Mouse (Mus musculus) embryonic facial prominence, embryonic 13.5 days (tissue): Measurements from ENCODE around the gene Crtc1. TPM values are rescaled to one million over a fixed set of nuclear protein-coding genes. Genes with fewer than 3 reads are reported as not detected.

Experiments used
- ATAC-seq: fragments of 200-750 bp; cut with Nextera tagmentation; 2 replicates; pipeline ENCODE4 v1.8.0; 2017; ENCODE audit warnings: low read depth; ENCODE audit not compliant: insufficient number of reproducible peaks, insufficient read depth, low FRiP score, low TSS enrichment
- H3K27ac ChIP-seq: fragments of 300-500 bp; sonication (generic); 2 replicates; pipeline ENCODE4 v1.5.1; 2015; ENCODE audit warnings: moderate library complexity, mild to moderate bottlenecking, inconsistent platforms
- H3K27me3 ChIP-seq: fragments of 300-500 bp; sonication (generic); 2 replicates; pipeline ENCODE4 v1.6.1; 2015; ENCODE audit warnings: mild to moderate bottlenecking, inconsistent platforms
- H3K36me3 ChIP-seq: fragments of 300-500 bp; sonication (generic); 2 replicates; pipeline ENCODE4 v1.6.1; 2015; ENCODE audit warnings: mild to moderate bottlenecking, inconsistent platforms
- H3K4me1 ChIP-seq: fragments of 300-500 bp; sonication (generic); 2 replicates; pipeline ENCODE4 v1.6.1; 2015; ENCODE audit warnings: inconsistent platforms
- H3K4me2 ChIP-seq: fragments of 300-500 bp; sonication (generic); 2 replicates; pipeline ENCODE4 v1.6.1; 2015; ENCODE audit warnings: moderate library complexity, mild to moderate bottlenecking, inconsistent platforms
- H3K4me3 ChIP-seq: fragments of 300-500 bp; sonication (generic); 2 replicates; pipeline ENCODE4 v1.5.1; 2015; ENCODE audit warnings: mild to moderate bottlenecking, inconsistent platforms
- H3K9ac ChIP-seq: fragments of 300-500 bp; sonication (generic); 2 replicates; pipeline ENCODE4 v1.6.1; 2015; ENCODE audit warnings: mild to moderate bottlenecking, inconsistent platforms
- H3K9me3 ChIP-seq: fragments of 300-500 bp; sonication (generic); 2 replicates; pipeline ENCODE4 v1.6.1; 2016; ENCODE audit warnings: inconsistent platforms
- WGBS: fragments of 180-500 bp; shearing (Covaris S2); methylation state at CpG from one replicate; pipeline ENCODE4 v1.1.7; 2015; ENCODE audit warnings: mixed read lengths; 5-methylcytosine and 5-hydroxymethylcytosine counted together
- polyA plus RNA-seq: library from polyadenylated mRNA; unstranded; fragments of >200 nt; fragmentation: Nextera tagmentation; extraction: Ambion mirVana; gene quantifications from 2 replicates; pipeline ENCODE4 v1.2.1, GENCODE M21; 2015

Gene Crtc1
- polyA plus RNA-seq, 1 experiment from 2014 or later = 28.1 TPM

DNA sequence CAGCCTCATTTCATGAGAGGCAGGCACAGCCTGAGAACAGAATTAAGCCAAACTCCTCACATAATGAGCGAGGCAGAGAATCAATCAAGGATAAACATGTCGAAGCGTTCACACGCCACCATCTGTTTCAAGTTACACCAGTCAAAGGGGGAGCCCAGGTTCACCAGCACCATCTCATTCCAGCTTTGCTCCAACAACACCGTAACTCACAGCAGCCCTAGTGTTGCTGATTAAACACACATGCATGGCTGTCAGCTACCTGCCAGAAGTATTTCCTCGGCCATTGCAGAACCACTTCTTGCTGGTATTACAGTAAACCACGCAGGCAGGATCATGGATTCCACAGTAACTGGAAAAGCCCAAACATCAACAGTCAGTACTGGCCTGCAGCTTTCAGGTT lies 96.3 kb downstream of the Crtc1 start:
- ATAC-seq = peak; percentile 16; the same call in 1 of the 2 replicates
- 0 out of 2 replicates have a peak overlapping the region, but pooled peaks have one; percentile 51 for H3K9ac ChIP-seq

DNA sequence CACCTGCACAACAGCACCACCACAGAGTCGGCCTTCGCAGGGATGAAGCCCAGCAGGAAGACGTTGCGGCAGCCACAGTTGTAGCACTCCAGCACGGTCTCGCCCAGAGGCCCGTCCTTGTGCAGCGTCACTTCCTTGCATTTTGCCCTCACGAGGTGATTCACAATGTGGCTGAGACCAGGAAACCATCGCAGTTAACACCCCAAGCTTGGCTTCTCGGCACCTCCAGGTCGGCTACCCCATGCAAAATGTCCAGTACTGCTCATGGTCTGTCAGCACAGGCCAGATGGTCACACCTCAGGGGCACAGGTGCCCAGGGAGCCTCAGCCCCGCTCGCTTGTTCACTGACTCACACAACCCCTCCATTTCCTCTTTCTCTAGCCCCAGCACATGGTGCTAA lies 97.4 kb downstream of the Crtc1 start:
- no peak overlapping the region for H3K4me2 ChIP-seq
- 91% methylated on average over 14 of the region's 14 CpGs for WGBS
- H3K9me3 ChIP-seq = no peaks in the 10 kb centered on the region
- no peak overlapping the region for H3K9ac ChIP-seq
- peaks cover 82% of the 10 kb centered on the region for H3K36me3 ChIP-seq
- peaks cover 29% of the 10 kb centered on the region for H3K4me1 ChIP-seq
- no peak overlapping the region for H3K27ac ChIP-seq
- no peaks in the 10 kb centered on the region for H3K27me3 ChIP-seq
- ATAC-seq = no peak
- no peak overlapping the region for H3K4me3 ChIP-seq

More for the DNA sequence above, 96.3 kb downstream of the Crtc1 start:
- peaks cover 29% of the 10 kb centered on the region for H3K4me1 ChIP-seq
- H3K4me3 ChIP-seq = no peak overlapping the region
- H3K9me3 ChIP-seq = no peaks in the 10 kb centered on the region
- H3K36me3 ChIP-seq = peaks cover 72% of the 10 kb centered on the region
- WGBS = 40% methylated on average over 7 of the region's 7 CpGs
- H3K27ac ChIP-seq = peak overlapping the region; percentile 62
- H3K27me3 ChIP-seq = no peaks in the 10 kb centered on the region
- H3K4me2 ChIP-seq = no peak overlapping the region

DNA sequence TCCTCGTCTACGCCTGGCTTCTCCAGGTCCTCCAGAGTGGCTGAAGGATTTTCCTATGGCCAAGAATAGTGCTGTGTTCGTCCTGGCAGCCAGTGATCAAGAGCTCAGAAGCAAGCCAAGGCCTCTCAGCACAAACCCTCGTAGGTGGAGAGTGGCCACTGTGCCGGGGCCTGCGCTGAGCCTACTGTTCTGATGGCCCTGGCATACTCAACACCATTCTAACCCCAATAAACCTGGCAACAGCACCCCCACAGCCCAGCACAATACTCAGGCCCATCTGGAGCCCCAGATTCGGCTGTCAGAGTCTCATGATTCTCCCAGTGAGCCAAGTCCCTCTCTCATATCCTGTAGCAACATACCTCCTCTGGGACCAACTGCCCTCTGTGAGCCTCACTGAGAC lies 98.7 kb downstream of the Crtc1 start:
- no peak for ATAC-seq
- H3K36me3 ChIP-seq = peaks cover 86% of the 10 kb centered on the region
- 0 out of 2 replicates have a peak overlapping the region, but pooled peaks have one; percentile 32 for H3K9ac ChIP-seq
- H3K4me2 ChIP-seq = no peak overlapping the region
- H3K4me1 ChIP-seq = peaks cover 29% of the 10 kb centered on the region
- no peaks in the 10 kb centered on the region for H3K27me3 ChIP-seq
- H3K27ac ChIP-seq = no peak overlapping the region
- 93% methylated on average over 7 of the region's 7 CpGs for WGBS
- no peaks in the 10 kb centered on the region for H3K9me3 ChIP-seq
- no peak overlapping the region for H3K4me3 ChIP-seq

DNA sequence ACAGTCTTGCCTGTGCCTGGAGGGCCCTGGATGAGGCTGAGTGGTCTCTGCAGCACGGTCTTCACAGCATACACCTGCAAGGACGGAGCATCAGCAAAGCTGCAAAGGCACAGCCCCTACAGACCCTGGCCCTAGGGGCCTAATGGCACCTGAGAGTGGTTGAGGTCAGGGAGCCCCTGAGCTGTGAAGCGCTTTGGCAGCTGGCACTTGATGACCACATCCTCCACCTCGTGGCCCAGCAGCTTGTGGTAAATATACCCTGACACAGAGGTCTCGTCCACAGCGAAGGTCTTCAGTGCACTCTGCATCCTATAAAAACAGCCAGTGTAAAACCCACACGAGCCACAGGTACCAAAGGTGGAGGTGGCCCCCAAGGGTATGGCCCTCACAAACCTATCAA lies 100.4 kb downstream of the Crtc1 start:
- peaks cover 16% of the 10 kb centered on the region for H3K4me1 ChIP-seq
- H3K36me3 ChIP-seq = peaks cover 100% of the 10 kb centered on the region
- no peak overlapping the region for H3K27ac ChIP-seq
- ATAC-seq = no peak
- no peak overlapping the region for H3K4me2 ChIP-seq
- no peaks in the 10 kb centered on the region for H3K27me3 ChIP-seq
- no peaks in the 10 kb centered on the region for H3K9me3 ChIP-seq
- WGBS = 90% methylated on average over 7 of the region's 7 CpGs
- no peak overlapping the region for H3K9ac ChIP-seq
- no peak overlapping the region for H3K4me3 ChIP-seq

DNA sequence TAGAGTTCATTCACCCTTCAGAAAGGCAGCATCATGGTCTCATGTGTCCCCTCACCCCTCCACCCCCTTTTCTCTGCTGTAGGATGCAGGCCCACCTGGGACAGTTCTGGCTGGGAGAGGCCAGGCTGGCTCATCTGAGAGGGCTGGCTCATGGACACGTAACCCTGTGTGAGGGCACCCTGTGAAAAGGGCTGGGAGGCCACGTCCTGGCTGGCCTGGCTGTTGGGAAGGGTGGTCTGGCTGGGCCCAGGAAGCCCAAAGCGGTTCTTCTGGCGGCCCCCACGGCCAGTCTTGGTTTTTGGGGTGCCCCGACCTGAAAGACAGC lies 106.5 kb downstream of the Crtc1 start:
- Histone ChIP-seq H3K9me3 (no peaks in the 10 kb centered on the region), H3K27ac (no peak overlapping the region), H3K27me3 (peaks cover 13% of the 10 kb centered on the region), H3K9ac (no peak overlapping the region), H3K4me2 (no peak overlapping the region), H3K4me1 (peaks cover 31% of the 10 kb centered on the region), H3K36me3 (peaks cover 78% of the 10 kb centered on the region), H3K4me3 (no peak overlapping the region)
- ATAC-seq = no peak
- 95% methylated on average over 6 of the region's 6 CpGs for whole genome bisulfite sequencing

Other genes starting within 250 kb of the Crtc1 start
- 4.9 and 5.5 TPM in 2 replicates for gene Slc25a42, start 227.3 kb downstream of the Crtc1 start, polyA plus RNA-seq
- gene Sugp2, start 205.4 kb downstream of the Crtc1 start, polyA plus RNA-seq = 39.7 and 43.3 TPM in 2 replicates
- gene Armc6, start 205.1 kb downstream of the Crtc1 start, polyA plus RNA-seq = 24.8 and 25.9 TPM in 2 replicates
- gene Homer3, start 156.8 kb downstream of the Crtc1 start, polyA plus RNA-seq = 47.3 and 57.5 TPM in 2 replicates
- gene Ddx49, start 137.1 kb downstream of the Crtc1 start, polyA plus RNA-seq = 54.4 and 58.3 TPM in 2 replicates
- 315 and 327 TPM in 2 replicates for gene Cope, start 137.1 kb downstream of the Crtc1 start, polyA plus RNA-seq
- 9.3 and 9.4 TPM in 2 replicates for gene Cers1, start 123.8 kb downstream of the Crtc1 start, polyA plus RNA-seq
- gene Gdf1, start 109.8 kb downstream of the Crtc1 start, polyA plus RNA-seq = 2.2 and 4.2 TPM in 2 replicates
- gene Upf1, start 86.3 kb downstream of the Crtc1 start, polyA plus RNA-seq = 20.3 and 22.1 TPM in 2 replicates
- 0.59 and 0.81 TPM in 2 replicates for gene Comp, start 66.0 kb downstream of the Crtc1 start, polyA plus RNA-seq
- gene Klhl26, start 37.4 kb upstream of the Crtc1 start, polyA plus RNA-seq = 28.2 and 30.8 TPM in 2 replicates
- gene Tmem59l, start 47.8 kb upstream of the Crtc1 start, polyA plus RNA-seq = 32.3 and 34.8 TPM in 2 replicates
- gene Crlf1, start 53.6 kb upstream of the Crtc1 start, polyA plus RNA-seq = 152 and 159 TPM in 2 replicates
- 169 and 178 TPM in 2 replicates for gene Rex1bd, start 67.2 kb upstream of the Crtc1 start, polyA plus RNA-seq
- gene Uba52, start 71.2 kb upstream of the Crtc1 start, polyA plus RNA-seq = 987 and 1,032 TPM in 2 replicates
- 297 and 306 TPM in 2 replicates for gene Fkbp8, start 88.1 kb upstream of the Crtc1 start, polyA plus RNA-seq
- gene Kxd1, start 88.4 kb upstream of the Crtc1 start, polyA plus RNA-seq = 55.4 and 59.9 TPM in 2 replicates
- 20.6 and 21.3 TPM in 2 replicates for gene Ell, start 99.9 kb upstream of the Crtc1 start, polyA plus RNA-seq
- gene Isyna1, start 154.8 kb upstream of the Crtc1 start, polyA plus RNA-seq = 153 and 166 TPM in 2 replicates
- gene Ssbp4, start 169.3 kb upstream of the Crtc1 start, polyA plus RNA-seq = 100 and 107 TPM in 2 replicates
- gene Lrrc25, start 176.6 kb upstream of the Crtc1 start, polyA plus RNA-seq = 1.9 TPM in 2 replicates
- gene Gdf15, start 192.9 kb upstream of the Crtc1 start, polyA plus RNA-seq = 0.14 and 0.22 TPM in 2 replicates
- 50.5 and 63.1 TPM in 2 replicates for gene Pgpep1, start 220.8 kb upstream of the Crtc1 start, polyA plus RNA-seq
- 248 and 270 TPM in 2 replicates for gene Lsm4, start 233.7 kb upstream of the Crtc1 start, polyA plus RNA-seq